Mouse (Mus musculus) liver, adult 2 months (tissue): ENCODE data around the gene Nmt1. TPM values are rescaled to one million over a fixed set of nuclear protein-coding genes. Genes with fewer than 3 reads are reported as not detected.
A peak's percentile ranks its signal among the peaks of the same experiment; 100 is the strongest.

ENCODE experiments used
- DNase-seq: peaks from one replicate; pipeline ENCODE4 v3.0.0-alpha.2; 2011; ENCODE audit warnings: low read depth, low spot score; ENCODE audit errors: extremely low read depth
- H3K27ac ChIP-seq: fragments of 200-500 bp; replicated peaks from 2 replicates; pipeline ENCODE4 v1.5.1; 2012; ENCODE audit warnings: low read depth, mild to moderate bottlenecking, control low read depth, inconsistent platforms, low read length; ENCODE audit not compliant: insufficient read depth
- H3K27me3 ChIP-seq: fragments of 200-500 bp; 2 replicates; pipeline ENCODE4 v1.6.1; 2012; ENCODE audit warnings: mild to moderate bottlenecking, moderate library complexity, low read length, inconsistent platforms; ENCODE audit not compliant: control insufficient read depth, insufficient read depth
- H3K36me3 ChIP-seq: fragments of 200-500 bp; 2 replicates; pipeline ENCODE4 v1.6.1; 2012; ENCODE audit warnings: low read length, inconsistent platforms; ENCODE audit not compliant: control insufficient read depth, insufficient read depth
- H3K4me1 ChIP-seq: fragments of 200-500 bp; 2 replicates; pipeline ENCODE4 v1.6.1; 2011; ENCODE audit warnings: low read length; ENCODE audit not compliant: control insufficient read depth, insufficient read depth
- H3K4me3 ChIP-seq: fragments of 200-500 bp; 2 replicates; pipeline ENCODE4 v1.5.1; 2011; ENCODE audit warnings: low read depth, mild to moderate bottlenecking, control low read depth, low read length, moderate library complexity; ENCODE audit not compliant: insufficient read depth
- H3K79me2 ChIP-seq: fragments of 200-500 bp; 2 replicates; pipeline ENCODE4 v1.6.1; 2012; ENCODE audit warnings: inconsistent platforms, mild to moderate bottlenecking, low read length, moderate library complexity; ENCODE audit not compliant: control insufficient read depth, insufficient read depth
- H3K9ac ChIP-seq: fragments of 200-500 bp; 2 replicates; pipeline ENCODE4 v1.6.1; 2012; ENCODE audit warnings: low read depth, mild to moderate bottlenecking, control low read depth, inconsistent platforms, low read length
- CTCF ChIP-seq: fragments of 200-500 bp; IDR thresholded peaks from 2 replicates; pipeline ENCODE4 v1.5.1; 2011; ENCODE audit warnings: low read depth, low read length, control low read depth
- POLR2A ChIP-seq: fragments of 200-500 bp; IDR thresholded peaks from 2 replicates; pipeline ENCODE4 v1.6.1; 2011; ENCODE audit warnings: low read length, control low read depth; ENCODE audit not compliant: insufficient read depth; ENCODE audit errors: extremely low read depth
- WGBS: fragments of 180-500 bp; shearing (Covaris S2); methylation state at CpG from one replicate; pipeline ENCODE4 v1.1.7; 2018; 5-methylcytosine and 5-hydroxymethylcytosine counted together
- polyA plus RNA-seq: library from polyadenylated mRNA; depleted of rRNA; stranded (reverse); fragments of >200 nt; gene quantifications from 2 replicates; pipeline ENCODE4 v1.2.3, GENCODE M21; 2012
- total RNA-seq: library from RNA; depleted of rRNA; stranded (reverse); fragments of >200 nt; gene quantifications from 2 replicates; pipeline ENCODE4 v1.2.3, GENCODE M21; 2014

The Nmt1 gene
- total and polyA plus RNA-seq, 2 experiments: 16.8 to 34.1 TPM

DNA sequence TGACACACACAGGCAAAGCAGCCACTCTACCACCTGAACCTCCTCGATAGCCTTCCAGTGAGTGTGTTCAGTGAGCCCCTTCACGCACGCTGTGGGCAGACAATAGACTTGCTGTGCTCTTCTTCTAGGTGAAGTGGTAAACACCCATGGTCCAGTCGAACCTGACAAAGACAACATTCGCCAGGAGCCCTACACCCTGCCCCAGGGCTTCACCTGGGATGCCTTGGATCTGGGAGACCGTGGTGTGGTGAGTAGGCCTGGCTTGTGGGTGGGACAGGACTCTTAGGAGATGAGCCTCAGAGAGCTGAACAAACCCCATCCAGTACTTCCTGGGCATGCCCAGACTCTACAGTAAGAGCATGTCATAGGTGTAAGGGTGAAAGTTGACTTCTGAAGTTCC lies 24.1 kb downstream of the Nmt1 start:
- peaks cover 24% of the 10 kb centered on the region for H3K36me3 ChIP-seq
- TF ChIP-seq CTCF (no peak), POLR2A (no peak)

GRCm38 (mm10) chr11:103053191-103054076 lies 25.4 kb downstream of the Nmt1 start:
- peaks cover 34% of the 10 kb centered on the region for H3K36me3 ChIP-seq

More for the DNA sequence above, 24.1 kb downstream of the Nmt1 start:
- DNase-seq: no peak
- WGBS: 93% methylated on average over 6 of the region's 6 CpGs
- Histone ChIP-seq H3K27ac (no peak overlapping the region), H3K79me2 (no peaks in the 10 kb centered on the region), H3K4me3 (no peak overlapping the region), H3K9ac (no peak overlapping the region; the same call in 1 of the 2 replicates), H3K4me1 (no peaks in the 10 kb centered on the region), H3K27me3 (no peaks in the 10 kb centered on the region)

GRCm38 (mm10) chr11:103054798-103055197 lies 26.8 kb downstream of the Nmt1 start:
- H3K27me3 ChIP-seq: no peaks in the 10 kb centered on the region
- no peaks in the 10 kb centered on the region for H3K79me2 ChIP-seq
- H3K4me3 ChIP-seq: no peak overlapping the region
- no peak overlapping the region for H3K27ac ChIP-seq
- 47% methylated on average over 6 of the region's 6 CpGs for WGBS
- TF ChIP-seq POLR2A: no peak
- peak; percentile 40 for TF ChIP-seq CTCF
- no peak overlapping the region for H3K9ac ChIP-seq
- peak; percentile 53 for DNase-seq
- no peaks in the 10 kb centered on the region for H3K4me1 ChIP-seq
- H3K36me3 ChIP-seq: peaks cover 45% of the 10 kb centered on the region

More at GRCm38 (mm10) chr11:103053191-103054076, 25.4 kb downstream of the Nmt1 start:
- DNase-seq: no peak
- Histone ChIP-seq H3K27ac (no peak overlapping the region), H3K4me3 (no peak overlapping the region), H3K4me1 (no peaks in the 10 kb centered on the region), H3K79me2 (no peaks in the 10 kb centered on the region), H3K27me3 (no peaks in the 10 kb centered on the region), H3K9ac (no peak overlapping the region)
- TF ChIP-seq CTCF: no peak
- TF ChIP-seq POLR2A: no peak
- WGBS: 85% methylated on average over 18 of the region's 18 CpGs

GRCm38 (mm10) chr11:103056636-103057035 lies 28.6 kb downstream of the Nmt1 start:
- TF ChIP-seq POLR2A (no peak), CTCF (no peak)
- H3K79me2 ChIP-seq: no peaks in the 10 kb centered on the region
- no peak for DNase-seq
- H3K27me3 ChIP-seq: no peaks in the 10 kb centered on the region
- H3K4me3 ChIP-seq: no peak overlapping the region
- no peaks in the 10 kb centered on the region for H3K4me1 ChIP-seq
- H3K9ac ChIP-seq: no peak overlapping the region
- no peak overlapping the region for H3K27ac ChIP-seq
- 96% methylated on average over 7 of the region's 7 CpGs for WGBS
- H3K36me3 ChIP-seq: peaks cover 58% of the 10 kb centered on the region

DNA sequence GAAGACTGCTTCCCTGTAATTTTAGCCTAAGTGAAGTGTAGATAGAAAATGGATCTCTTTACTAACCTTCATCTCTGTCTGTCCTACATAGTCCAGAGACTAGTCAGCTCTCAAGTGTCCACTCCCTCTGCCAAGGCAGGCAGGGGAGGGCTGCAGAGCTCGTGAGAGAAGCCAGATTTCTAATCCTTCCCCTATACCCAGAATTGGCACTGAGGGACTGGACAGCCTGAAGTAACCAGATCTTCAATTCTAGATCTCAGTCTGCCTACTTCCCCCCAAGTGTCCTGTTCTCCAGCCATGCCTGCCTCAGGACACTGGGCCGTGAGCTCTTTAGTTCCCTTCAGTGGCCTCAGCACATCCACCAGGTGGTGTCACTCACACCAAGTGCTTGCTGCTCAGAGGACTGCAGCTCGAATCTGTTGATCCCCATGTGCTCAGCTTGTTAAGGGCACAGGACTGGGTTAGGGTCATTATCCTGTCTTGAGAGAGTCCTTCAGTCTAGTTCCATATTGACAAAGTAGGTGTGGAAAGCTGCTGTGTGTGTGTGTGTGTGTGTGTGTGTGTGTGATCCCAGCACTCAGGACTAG lies 30.6 kb downstream of the Nmt1 start:
- Histone ChIP-seq H3K4me3 (no peak overlapping the region), H3K4me1 (no peaks in the 10 kb centered on the region), H3K79me2 (no peaks in the 10 kb centered on the region), H3K36me3 (peaks cover 67% of the 10 kb centered on the region), H3K9ac (no peak overlapping the region), H3K27me3 (no peaks in the 10 kb centered on the region), H3K27ac (no peak overlapping the region)
- no peak for TF ChIP-seq CTCF
- no peak for TF ChIP-seq POLR2A
- WGBS: 79% methylated on average over 3 of the region's 3 CpGs
- DNase-seq: no peak
